Mouse (Mus musculus) lung, postnatal 14 days (tissue): ENCODE data around the gene Tnni3.

Experiments used
- DNase-seq: peaks from one replicate; pipeline ENCODE4 v3.0.0; 2021

Tnni3 gene

DNA sequence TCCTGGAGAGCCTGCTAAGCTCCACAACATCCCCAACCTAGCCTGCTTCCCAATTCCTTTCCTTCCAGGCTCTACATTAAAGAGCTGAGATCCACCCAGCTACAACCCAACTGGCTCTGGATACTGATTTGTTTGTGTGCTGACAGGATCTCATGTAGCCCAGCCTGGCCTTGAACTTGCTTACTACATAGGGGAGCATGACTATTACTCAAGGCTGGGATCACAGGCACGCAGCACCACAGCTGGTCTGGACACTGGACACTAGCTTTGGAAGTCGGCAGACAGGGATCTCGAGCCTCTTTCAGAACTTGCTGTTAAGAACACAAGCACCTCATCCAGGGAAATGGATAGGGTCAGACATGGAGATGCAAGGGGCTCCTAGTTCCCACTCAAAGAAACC, 27.6 kb downstream of the Tnni3 start:
- DNase-seq, result no peak

DNA sequence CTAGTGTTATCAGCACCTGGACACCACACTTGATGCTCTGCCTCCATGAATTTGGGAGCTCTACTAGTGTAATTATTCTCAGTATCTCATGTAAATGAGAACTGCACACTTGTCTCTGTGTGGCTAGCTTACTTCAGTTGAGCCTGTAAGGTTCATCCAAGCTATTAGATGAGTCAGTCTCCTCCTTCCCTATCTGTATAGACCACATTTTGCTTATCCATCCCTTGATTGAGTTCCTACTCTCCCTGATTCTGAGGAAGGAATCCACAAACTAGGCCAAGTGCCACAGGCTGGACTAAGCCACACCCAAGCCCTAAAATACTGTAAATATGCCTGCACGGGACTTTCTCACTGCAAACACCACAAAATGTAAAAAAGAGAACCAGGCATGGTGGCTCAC, 30.0 kb downstream of the Tnni3 start:
- no peak for DNase-seq

DNA sequence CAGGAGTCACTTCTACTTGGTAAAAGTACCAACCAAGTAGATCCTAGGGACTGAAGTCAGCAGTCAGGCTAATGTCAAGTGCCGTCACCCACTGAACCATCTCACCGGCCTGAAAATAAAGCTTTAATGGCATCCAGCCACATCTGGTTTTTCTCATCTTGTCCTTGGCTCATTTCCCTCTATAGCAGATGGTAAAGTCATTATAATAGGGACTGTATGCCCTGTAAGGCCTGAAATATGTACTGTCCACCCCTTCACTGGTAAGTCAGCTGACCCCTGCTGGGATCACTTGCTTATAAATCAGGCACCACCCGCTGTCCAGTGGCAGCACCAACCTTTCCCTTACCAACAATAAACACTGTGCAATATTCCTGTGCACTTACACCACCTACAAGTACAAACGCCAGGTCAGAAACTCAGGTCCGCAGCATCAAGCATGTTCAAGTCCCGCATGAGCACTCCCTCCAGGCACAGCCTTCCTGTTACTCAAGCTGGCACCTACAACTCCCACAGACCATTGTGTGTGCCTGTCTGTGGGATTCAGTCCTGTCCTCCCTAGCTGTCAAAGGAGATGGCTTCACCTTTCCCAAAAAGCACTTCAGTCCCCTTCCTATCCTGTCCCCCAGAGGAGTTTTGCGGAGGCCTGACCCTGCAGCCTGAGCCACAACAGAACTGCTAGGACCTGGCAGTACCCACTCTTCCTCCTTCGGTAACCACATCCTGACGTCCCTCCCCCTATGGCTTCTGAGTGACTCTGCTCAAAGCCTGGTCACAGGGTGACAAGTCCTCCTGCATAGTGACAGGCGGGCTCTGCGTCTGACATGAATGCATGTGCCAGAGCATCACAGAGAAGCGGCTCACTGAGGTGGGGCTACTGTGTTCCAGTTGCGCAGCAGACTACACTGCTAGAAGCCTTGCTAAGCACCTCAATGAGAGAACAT, 31.5 kb downstream of the Tnni3 start:
- DNase-seq, result no peak

DNA sequence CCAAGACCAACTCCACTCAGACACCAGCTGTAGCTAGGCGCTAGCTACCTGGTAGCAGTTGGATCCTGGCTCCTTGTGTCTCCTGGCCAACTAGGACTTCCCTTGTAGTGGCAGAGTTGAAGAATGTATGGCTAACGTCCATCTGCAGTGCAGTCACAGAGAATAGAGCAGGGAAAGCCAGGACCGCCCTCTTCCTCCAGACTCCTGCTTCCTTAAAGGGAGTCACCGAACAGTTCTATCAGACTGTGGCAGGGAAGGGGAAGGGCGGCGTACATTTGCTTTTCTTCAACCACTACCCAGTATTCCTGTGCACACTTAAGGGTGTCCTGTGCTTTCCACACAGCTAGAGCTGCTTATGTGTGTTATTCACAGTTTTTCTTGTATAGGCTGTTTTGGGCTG, 32.7 kb downstream of the Tnni3 start:
- peak; percentile 52 for DNase-seq

DNA sequence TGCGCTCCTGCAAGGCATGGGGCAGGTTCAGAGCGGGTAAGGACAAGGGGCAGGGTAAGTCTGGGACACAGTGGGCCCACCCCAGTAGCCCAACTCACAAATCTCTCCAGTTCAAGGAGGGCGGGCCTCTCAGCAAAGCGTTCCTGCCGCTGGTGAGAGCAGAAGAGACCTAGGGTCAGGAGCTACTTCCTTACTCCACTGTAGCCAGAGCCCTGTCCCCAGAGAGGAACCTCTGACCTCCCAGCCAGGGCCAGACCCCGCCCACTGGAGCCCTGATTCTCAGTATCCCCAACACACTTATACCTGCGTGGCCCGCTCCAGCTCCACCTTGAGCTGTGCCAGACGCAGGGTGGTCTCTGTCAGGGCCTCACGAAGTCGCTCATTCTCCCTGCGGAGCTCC, 41.7 kb downstream of the Tnni3 start:
- no peak for DNase-seq

DNA sequence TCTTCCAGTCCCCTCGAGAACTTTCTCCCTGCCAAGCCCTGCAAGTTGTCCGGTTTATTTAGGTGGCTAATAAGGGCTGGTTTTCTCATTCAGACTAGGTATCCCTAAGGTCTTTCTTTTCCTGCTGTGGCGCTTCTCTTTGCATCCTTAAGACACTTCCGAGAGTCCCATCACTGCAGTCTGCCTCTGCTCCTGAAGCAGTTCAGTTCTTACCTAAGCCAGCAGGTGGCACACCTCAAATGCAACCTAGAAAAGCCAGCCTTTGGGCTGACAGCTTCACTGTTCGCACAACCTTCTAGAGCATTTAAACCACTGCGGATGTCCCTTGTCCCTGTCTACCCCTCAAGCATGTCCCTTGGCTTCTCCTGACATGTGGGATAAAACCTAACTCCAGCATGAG, 44.4 kb downstream of the Tnni3 start:
- DNase-seq, result peak; percentile 49

DNA sequence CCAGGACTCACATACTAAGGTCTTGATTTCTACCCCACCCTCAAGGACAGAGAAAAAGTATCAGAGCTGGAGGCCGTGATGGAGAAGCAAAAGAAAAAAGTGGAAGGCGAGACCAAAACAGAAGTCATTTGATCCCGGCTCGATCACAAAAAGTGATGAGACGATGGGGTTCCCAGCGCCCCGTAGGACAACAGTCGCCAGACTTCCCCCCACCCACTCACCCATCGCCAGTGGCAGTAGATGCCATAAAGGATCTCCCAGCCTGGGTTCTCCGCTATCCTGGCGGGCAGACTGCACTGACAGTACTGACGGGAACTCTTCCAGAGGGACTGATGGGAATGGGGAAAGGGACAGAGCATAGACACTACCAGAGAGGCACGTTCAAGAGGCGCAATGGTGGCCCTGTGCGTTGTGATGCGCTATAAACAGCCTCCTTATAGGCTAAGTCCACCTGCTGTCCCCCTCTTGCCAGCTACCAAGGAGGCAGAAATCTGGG, 45.2 kb downstream of the Tnni3 start:
- no peak for DNase-seq

DNA sequence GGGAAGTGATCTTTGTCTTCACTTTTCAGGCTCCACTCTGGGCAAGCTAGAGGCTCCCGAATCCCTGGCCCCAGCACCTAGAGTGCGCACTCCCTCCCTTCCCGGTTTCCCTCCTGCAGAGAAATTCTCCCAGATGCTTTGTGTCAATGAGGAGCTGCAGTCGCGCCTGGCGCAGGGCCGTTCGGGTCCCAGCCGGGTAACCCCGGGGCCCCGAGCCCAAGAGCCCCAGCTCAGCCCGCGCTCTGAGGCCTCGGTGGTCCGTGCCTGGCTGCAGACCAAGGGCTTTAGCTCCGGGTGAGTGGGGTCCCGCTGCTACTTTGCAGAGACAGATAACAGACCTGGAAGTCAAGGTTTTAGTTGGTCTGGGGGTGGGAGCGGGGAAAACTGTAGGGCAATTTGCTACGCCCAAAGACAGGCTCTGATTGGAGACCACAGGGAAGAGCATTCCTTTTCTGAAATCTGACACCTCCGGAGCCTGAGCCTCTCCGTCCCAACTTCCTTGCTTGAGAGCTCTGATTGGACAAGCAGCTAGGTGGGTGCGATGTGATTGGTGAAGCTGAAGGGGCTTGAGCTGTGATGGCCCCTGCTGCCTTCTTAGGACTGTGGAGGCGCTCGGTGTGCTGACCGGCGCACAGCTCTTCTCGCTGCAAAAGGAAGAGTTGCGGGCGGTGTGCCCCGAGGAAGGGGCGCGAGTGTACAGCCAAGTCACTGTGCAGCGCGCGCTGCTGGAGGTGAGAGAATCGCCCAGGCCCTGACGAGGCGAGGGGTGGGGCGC, 45.8 kb downstream of the Tnni3 start:
- peak; percentile 77 for DNase-seq

DNA sequence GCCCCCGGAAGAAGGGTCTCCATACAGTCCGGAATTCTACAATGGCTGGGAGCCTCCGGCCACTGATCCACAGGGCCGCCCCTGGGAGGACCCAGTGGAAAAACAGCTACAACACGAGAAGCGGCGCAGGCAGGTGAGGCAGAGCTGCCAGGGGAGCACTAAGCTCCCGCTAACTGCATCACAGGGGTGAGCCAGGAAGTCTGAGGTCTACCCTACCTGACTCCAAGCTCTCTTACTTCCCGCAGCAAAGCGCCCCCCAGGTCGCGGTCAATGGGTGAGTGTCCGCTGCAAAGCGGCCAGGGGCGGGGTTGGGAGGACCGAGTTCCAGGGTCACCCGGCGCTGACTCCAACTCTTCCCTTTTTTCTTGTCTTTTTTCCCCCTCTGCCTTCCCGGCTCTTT, 50.1 kb downstream of the Tnni3 start:
- DNase-seq, result no peak

DNA sequence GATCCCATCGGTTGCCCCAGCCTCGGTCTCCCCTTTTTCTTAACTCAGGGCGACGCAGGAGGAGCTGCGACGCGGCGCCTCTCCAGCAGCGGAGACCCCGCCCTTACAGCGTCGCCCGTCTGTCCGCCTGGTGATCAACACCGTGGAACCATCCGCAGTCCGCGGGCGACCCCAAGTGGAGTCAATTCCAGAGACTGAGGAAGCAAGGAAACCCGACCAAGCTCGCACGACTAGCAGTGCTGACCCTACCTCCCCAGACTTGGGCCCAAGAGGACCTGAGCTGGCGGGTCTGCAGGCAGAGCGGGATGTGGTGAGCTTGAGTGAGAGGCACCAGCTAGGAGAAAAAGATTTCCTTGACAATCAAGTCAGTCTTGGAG, 52.9 kb downstream of the Tnni3 start:
- DNase-seq, result peak; percentile 89

DNA sequence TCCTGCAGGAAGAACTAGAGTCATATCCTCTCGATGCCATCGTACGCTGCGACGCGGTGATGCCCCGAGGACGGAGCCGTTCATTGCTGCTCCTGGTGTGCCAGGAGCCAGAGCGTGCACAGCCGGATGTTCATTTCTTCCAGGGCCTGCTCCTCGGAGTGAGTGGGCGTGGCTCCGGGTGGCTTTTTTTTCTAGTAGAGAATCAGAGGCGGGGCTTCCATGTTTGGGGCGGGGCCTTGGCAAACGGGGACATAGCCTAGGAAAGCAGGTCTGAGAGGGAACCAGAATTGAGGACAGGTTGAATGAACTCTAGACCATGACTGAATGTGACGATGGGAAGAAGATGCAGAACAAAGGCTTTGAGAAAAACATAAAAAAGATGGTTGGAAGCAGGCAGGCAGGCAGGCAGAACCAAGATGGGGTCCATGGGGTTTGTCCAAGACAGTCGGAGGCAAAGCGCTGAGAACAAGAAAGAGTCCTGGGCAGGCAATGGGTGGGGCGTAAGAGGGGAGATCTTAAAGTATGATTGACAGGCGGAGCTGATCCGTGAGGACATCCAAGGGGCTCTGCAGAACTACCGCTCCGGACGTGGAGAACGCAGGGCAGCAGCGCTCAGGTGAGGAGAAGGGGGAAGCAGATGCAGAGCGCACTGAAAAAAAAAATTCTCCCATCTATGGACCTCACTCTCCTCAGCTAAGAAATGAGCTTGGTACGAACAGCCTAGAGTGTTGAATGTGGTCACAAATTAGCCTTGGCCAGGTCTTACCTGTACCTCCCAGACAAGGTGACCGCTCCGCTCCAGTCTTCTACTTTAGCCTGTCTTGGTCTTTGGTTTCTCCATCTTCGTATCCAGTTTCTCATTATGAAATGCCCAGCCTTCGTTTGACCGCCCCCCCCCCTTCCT, 53.5 kb downstream of the Tnni3 start:
- DNase-seq, result peak; percentile 80
